Mouse (Mus musculus): ENCODE measurements around the gene Pcdh19.
"Not testable (repeated sequence)": the region's sequence is repeated elsewhere in the genome, so short reads cannot be mapped to it uniquely, and the experiment has no call there.

Gene Pcdh19

GRCm38 (mm10) chrX:133688840-133689239 is at the start of gene Pcdh19:
Gene Pcdh19, minus strand, starts transcription at chrX:133688987.
- DNase-seq (ENCODE audit: low read depth, low spot score) = no peak

- no peak for DNase-seq (ENCODE audit: low read depth, low spot score)
Measured at GRCm38 (mm10) chrX:133735871-133736270, 47.1 kb upstream of the Pcdh19 start.

GRCm38 (mm10) chrX:133734984-133735383 is 46.2 kb upstream of the Pcdh19 start:
- peak; percentile 3 for DNase-seq (ENCODE audit: low read depth, low spot score)

- no peak for DNase-seq (ENCODE audit: low read depth, low spot score)
Measured at GRCm38 (mm10) chrX:133721517-133721916, 32.7 kb upstream of the Pcdh19 start.

- no peak for DNase-seq (ENCODE audit: low read depth, low spot score)
Measured at GRCm38 (mm10) chrX:133710621-133711020, 21.8 kb upstream of the Pcdh19 start.

GRCm38 (mm10) chrX:133702902-133703301 is 14.1 kb upstream of the Pcdh19 start:
- DNase-seq (ENCODE audit: low read depth, low spot score) = no peak

- DNase-seq (ENCODE audit: low read depth, low spot score) = not testable (repeated sequence)
Measured at GRCm38 (mm10) chrX:133697871-133698270, 9.1 kb upstream of the Pcdh19 start.

- no peak for DNase-seq (ENCODE audit: low read depth, low spot score)
Measured at GRCm38 (mm10) chrX:133696461-133696860, 7.7 kb upstream of the Pcdh19 start.

- no peak for DNase-seq (ENCODE audit: low read depth, low spot score)
Measured at GRCm38 (mm10) chrX:133693037-133693760, 4.4 kb upstream of the Pcdh19 start.

GRCm38 (mm10) chrX:133692392-133692790 is 3.6 kb upstream of the Pcdh19 start:
- DNase-seq (ENCODE audit: low read depth, low spot score) = no peak

GRCm38 (mm10) chrX:133691581-133692391 is 3.0 kb upstream of the Pcdh19 start:
- DNase-seq (ENCODE audit: low read depth, low spot score) = no peak

- no peak for DNase-seq (ENCODE audit: low read depth, low spot score)
Measured at GRCm38 (mm10) chrX:133690822-133691221, 2.0 kb upstream of the Pcdh19 start.

GRCm38 (mm10) chrX:133689576-133690250 is 926 bp upstream of the Pcdh19 start:
- DNase-seq (ENCODE audit: low read depth, low spot score) = no peak

- no peak for DNase-seq (ENCODE audit: low read depth, low spot score)
Measured at GRCm38 (mm10) chrX:133688156-133688555, 631 bp downstream of the Pcdh19 start.

GRCm38 (mm10) chrX:133687666-133688151 is 1.1 kb downstream of the Pcdh19 start:
- DNase-seq (ENCODE audit: low read depth, low spot score) = no peak

GRCm38 (mm10) chrX:133686533-133687311 is 2.1 kb downstream of the Pcdh19 start:
- DNase-seq (ENCODE audit: low read depth, low spot score) = no peak

GRCm38 (mm10) chrX:133685572-133685971 is 3.2 kb downstream of the Pcdh19 start:
- DNase-seq (ENCODE audit: low read depth, low spot score) = no peak

- DNase-seq (ENCODE audit: low read depth, low spot score) = no peak
Measured at GRCm38 (mm10) chrX:133683961-133684360, 4.8 kb downstream of the Pcdh19 start.

- DNase-seq (ENCODE audit: low read depth, low spot score) = no peak
Measured at GRCm38 (mm10) chrX:133675121-133675520, 13.7 kb downstream of the Pcdh19 start.

GRCm38 (mm10) chrX:133673796-133674195 is 15.0 kb downstream of the Pcdh19 start:
- no peak for DNase-seq (ENCODE audit: low read depth, low spot score)

- DNase-seq (ENCODE audit: low read depth, low spot score) = no peak
Measured at GRCm38 (mm10) chrX:133660111-133660510, 28.7 kb downstream of the Pcdh19 start.

Measured in WW6 (cell line).